Mouse (Mus musculus) hematopoietic stem cell, adult 5-6 weeks (primary cell): ENCODE results near the gene Foxk1. TPM values are rescaled to one million over a fixed set of nuclear protein-coding genes. Genes with fewer than 3 reads are reported as not detected.

Source experiments
- ATAC-seq, 2 experiments: fragments of 125-278 bp in 1 of 2; replicated peaks in 1 of 2; 2 replicates each; pipeline ENCODE4 v1.8.0; 2016 to 2017; ENCODE audit warnings: inconsistent platforms in 2 of 2, mild to moderate bottlenecking in 2 of 2, moderate number of reproducible peaks in 2 of 2, low read depth in 1 of 2, moderate TSS enrichment in 1 of 2; ENCODE audit not compliant: low FRiP score in 2 of 2, poor library complexity in 2 of 2, severe bottlenecking in 2 of 2, insufficient read depth in 1 of 2, low TSS enrichment in 1 of 2
- total RNA-seq: library from RNA; stranded (forward); fragments of 172-1452, 232-1000 nt; gene quantifications from 2 replicates; pipeline ENCODE4 v1.2.3, GENCODE M21; 2017

The Foxk1 gene
- total RNA-seq, 1 experiment from 2014 or later = 8.8 TPM

DNA sequence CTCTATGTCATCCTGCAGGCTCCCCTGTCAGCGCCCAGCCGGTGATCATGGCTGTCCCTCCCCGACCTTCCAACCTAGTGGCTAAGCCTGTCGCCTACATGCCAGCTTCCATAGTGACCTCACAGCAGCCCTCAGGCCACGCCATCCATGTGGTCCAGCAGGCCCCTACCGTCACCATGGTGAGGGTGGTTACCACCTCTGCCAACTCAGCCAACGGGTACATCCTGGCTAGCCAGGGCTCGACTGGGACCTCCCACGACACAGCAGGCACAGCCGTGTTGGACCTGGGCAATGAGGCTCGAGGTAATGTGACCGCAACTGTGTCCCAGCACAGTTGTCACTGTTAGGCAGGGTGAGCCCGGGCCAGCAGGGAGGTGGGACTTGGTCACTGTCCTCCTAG, 52.4 kb downstream of the Foxk1 start:
- ATAC-seq = no peak

DNA sequence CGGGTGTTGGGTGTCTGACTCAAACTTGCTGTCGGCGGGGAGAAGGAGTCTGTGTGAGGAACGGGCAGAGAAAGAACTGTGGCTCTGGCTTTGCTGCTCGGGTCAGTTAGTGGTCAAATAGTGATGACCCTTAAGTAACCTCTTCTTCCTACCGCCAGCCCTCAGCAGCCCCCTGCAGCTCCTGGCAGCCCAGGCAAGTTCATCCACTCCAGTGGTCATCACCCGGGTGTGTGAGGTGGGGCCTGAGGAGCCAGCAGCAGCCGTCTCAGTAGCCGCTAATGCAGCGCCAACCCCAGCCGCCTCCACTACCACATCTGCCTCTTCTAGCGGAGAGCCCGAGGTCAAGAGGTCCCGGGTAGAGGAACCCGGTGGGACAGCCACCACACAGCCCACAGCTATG, 55.0 kb downstream of the Foxk1 start:
- no peak for ATAC-seq

DNA sequence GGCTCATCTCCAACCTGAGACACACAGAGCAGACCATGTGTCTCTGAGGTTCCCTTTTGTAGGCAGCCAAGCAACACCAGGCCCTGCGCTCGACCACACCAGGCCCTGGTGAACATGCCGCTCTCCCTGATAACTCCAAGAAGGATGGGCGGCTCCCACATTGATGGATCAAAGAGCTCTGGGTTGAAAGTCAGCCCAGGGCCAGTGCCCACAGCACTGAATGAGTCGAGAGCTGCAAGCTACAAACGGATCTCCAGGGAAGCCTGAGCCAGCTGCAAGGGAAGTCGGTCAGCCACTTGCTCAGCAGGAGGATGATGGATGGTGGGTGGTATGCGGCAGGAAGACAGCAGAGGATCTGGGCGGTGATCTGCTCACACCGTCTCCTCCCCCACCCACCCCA, 56.0 kb downstream of the Foxk1 start:
- ATAC-seq = peak; percentile 26 to 51; a peak in 1 of 4 replicates

GRCm38 (mm10) chr5:142458791-142459557, 57.7 kb downstream of the Foxk1 start:
- ATAC-seq = no peak

- ATAC-seq = no peak
Observed at GRCm38 (mm10) chr5:142459834-142460233, 58.5 kb downstream of the Foxk1 start.

DNA sequence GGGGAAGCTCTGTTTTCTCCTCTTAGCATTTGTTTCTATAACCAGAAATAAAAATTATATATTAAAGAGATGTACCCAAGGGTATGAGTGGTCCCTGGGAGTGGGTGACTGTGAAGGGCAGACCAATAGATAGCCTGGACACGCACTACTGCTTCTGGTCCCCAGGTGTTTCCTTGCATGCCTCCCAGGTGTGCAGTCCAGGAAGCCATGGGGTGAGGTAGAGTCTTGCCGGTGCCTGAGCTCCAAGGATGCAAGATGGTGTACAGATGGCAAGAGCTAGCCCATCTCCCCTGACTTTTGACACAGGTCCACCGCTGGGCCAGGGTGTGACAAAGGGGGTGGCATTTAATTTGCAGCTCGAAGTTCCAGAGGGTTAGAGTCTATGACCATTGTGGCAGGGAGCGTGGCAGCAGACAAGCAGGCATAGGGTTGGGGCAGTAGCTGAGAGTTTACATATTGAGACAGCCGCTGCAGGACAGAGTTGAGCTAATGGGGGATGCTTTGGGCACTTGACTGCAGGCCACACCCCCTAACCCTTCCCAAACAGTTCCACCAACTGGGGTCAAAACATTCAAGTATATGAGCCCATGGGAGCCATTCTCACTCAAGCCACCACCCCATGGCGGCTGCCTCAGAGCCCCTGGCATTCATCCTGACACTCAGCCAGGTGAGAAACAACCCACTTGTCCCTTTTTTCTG, 60.8 kb downstream of the Foxk1 start:
- ATAC-seq = no peak

DNA sequence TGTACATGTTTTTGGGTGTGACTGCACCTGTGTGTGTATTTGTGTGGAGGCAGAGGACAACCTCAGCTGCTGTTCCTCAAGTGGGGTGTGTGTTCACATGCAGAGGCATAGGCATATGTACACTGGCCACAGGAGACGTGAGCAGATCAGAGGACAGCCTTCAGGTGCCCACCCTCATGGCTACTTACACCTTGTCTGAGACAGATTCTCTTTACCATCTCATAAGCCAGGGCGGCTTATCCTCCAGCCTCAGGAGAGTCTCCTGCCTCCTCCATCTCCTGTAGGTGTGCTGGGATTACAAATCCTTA, 61.3 kb downstream of the Foxk1 start:
- no peak for ATAC-seq

GRCm38 (mm10) chr5:142463011-142463410, 61.7 kb downstream of the Foxk1 start:
- no peak for ATAC-seq

DNA sequence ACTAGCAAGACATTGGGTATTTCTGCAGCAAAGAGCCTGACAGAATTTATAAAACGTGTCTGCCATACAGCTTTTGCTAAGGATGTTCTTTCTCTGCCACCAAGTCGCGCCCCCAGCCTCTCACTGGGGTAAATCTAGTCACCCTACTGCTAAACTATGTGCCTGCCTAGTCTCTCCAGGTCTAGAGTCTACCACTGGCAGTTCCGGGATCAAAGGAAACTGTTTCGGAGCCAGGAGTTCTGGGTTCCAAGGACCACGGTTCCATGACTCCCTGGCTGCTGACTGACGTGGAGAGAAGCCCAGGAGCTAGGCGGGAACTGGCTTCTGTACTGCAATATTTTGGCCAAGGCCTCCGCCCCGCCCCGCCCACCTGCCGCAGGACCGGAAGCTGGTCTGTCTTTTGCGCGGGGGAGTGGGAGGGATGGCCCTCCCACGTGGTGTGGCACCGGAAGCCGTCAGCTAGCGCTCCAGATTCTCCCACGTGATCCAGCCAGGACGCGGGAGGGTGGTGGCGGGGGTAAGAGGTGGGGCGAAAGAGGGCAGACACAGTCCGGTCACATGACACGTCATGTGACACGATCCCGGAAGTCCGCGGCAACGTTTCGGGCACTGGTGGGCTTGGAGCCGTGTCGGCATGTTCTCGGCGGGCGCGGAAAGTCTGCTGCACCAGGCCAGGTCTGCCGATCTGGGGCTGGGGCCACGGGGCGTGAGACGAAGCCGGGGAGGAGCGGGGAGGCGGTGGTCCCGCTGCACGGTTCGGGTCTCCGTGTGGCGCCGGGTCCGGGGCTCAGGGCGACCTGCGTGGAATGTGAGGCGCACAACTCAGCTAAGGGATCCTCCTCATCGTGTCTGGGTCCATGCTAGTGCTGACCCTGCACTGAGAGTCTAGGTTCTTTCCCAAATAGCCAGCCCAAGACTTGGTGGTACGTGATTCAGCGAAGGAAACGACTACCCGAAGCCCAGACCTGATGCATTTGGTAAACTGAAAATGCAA, 62.5 kb downstream of the Foxk1 start, which contains the start of gene Ap5z1:
Gene Ap5z1 (plus strand): TSS at position 484 of the 994 bp plus-strand sequence.
- ATAC-seq = peak; percentile 89 to 91

DNA sequence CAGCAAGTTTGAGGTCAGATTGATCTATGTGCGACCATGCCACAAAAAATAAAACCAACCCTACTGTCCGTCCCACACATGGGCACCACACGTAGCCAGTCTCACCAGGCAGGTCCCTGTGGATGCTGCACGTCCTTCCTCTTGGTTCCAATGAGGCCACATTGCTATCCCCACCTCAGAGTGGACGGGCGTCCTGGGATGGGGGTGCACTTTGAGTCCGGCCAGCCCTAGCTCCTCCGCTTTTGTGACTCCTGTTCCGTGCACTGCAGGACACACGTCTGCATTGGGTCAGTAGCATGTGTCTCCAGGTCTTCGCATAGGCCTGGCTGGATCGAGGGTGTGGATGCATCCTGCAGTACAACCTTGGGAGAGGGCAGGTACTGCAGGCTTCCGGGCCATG, 67.1 kb downstream of the Foxk1 start:
- no peak for ATAC-seq

- no peak for ATAC-seq
Observed at GRCm38 (mm10) chr5:142469796-142470195, 68.5 kb downstream of the Foxk1 start.

GRCm38 (mm10) chr5:142473696-142474095, 72.4 kb downstream of the Foxk1 start:
- ATAC-seq = no peak

DNA sequence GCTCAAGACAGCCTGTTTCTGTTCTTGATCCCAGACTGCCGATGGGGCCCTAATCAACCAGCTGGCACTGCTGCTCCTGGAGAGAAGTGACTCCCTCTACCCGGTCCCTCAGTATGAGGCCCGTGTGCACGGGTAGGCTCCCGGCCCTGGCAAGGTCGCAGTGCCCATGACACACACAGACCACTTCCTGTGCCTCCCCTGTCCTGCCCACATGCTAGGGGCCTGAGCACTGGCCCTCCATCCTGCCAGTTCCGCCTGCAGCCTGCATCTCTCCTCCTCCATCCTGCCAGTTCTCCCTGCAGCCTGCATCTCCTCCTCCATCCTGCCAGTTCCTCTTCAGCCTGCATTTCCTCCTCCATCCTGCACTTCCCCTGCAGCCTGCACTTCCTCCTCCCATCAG, 74.4 kb downstream of the Foxk1 start:
- ATAC-seq = peak in 1 of 2 experiments; percentile 22; a peak in 2 of 4 replicates

DNA sequence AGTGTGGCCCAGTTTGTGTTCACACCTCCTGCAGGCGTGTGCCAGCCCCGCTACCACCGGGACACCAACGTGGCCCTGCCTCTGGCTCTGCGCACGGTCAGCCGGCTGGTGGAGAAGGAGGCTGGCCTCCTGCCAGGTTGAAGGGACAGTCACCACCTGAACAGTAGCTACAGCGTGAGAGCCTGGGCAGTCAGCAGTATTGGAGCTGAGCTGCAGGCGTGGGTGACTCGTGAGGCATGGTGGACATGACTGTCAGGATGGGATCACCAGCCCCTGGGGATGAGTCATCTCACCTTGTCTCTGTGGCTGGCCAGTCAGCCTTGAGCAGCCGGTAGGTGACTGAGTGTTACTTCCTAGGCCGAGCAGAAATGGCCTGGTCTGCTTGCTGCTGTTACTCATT, 76.0 kb downstream of the Foxk1 start:
- no peak for ATAC-seq

GRCm38 (mm10) chr5:142477866-142478615, 76.7 kb downstream of the Foxk1 start:
- no peak for ATAC-seq

GRCm38 (mm10) chr5:142478829-142479435, 77.6 kb downstream of the Foxk1 start:
- ATAC-seq = peak; percentile 65 to 85; a peak in 3 of 4 replicates

- 0 out of 4 replicates have a peak, but pooled peaks of 1 of the 2 experiments have one; percentile 29 for ATAC-seq
Observed at GRCm38 (mm10) chr5:142482512-142482911, 81.2 kb downstream of the Foxk1 start.
